Comparison of ENCODE assay signal across 8 mouse cellular contexts in the genomic region with DNA sequence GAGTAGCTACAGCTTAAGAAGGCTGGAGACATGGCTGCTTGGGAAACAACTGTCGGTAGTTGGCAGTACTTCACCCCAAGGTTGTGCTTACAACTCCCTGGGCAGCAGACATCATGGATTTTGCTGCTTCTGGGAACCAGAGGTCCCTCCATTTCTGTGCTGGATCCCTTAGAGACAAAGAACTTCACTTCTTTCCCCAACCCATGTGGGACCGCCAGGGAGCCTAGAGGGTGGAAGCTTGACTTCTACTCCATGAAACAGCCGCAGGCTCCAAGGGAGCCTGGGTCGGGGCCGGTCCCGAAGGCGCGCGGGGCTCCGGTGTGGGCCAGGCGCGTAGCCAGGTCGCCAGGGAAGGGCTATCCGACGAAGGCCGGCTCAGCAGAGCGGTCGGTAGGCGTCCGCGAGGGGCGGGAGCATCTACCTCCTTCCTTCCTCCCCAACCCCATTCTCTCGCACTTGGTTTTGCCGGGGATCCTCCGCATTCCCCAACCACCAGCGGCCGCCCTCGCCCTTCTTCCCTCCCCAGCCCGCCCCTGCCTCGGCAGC. TPM values are rescaled to one million over a fixed set of nuclear protein-coding genes. Genes with fewer than 3 reads are reported as not detected.
DNase-seq lines count a peak whose midpoint lies in the region.

No protein-coding gene starts in this region.

- H3K27ac ChIP-seq in forebrain, embryonic 10.5 days = peak overlapping the region; percentile 100

- peaks cover 24% of the 10 kb centered on the region for H3K36me3 ChIP-seq in forebrain, embryonic 10.5 days (replicated peaks)

- intact Hi-C loops in heart, postnatal 10 days (cut with DNase I) = no loop called here

- WGBS in forebrain, embryonic 10.5 days = 0% methylated on average over 30 of the region's 30 CpGs

- H3K27me3 ChIP-seq in forebrain, embryonic 10.5 days (ENCODE audit: poor library complexity, severe bottlenecking) = no peaks in the 10 kb centered on the region

- H3K4me3 ChIP-seq in forebrain, embryonic 10.5 days = peak overlapping the region; percentile 100

- peaks cover 60% of the 10 kb centered on the region for H3K4me1 ChIP-seq in forebrain, embryonic 10.5 days

- peak; percentile 71 for DNase-seq in ovary, postnatal 14 days (ENCODE audit: low spot score)
- DNase-seq in ovary, postnatal 10 days (ENCODE audit: low spot score) = no peak
- peak; percentile 89 for DNase-seq in brain, adult 2 months (ENCODE audit: low read depth, low spot score)
- DNase-seq in forebrain, embryonic 10.5 days (ENCODE audit: extremely low spot score, low spot score) = no peak
- peak; percentile 85 to 86 for DNase-seq in heart, postnatal 10 days
- peak; percentile 78 to 91 for DNase-seq in kidney, postnatal 25 days
- peak; percentile 80 for DNase-seq in lung, postnatal 14 days
- DNase-seq in right cerebral cortex, postnatal 25 days = peak; percentile 86

- no peaks in the 10 kb centered on the region for H3K9me3 ChIP-seq in forebrain, embryonic 10.5 days

RNA-seq across cellular contexts. Expression of a gene that starts 0.8 kb away (rescaled TPM):
- polyA plus RNA-seq in forebrain, embryonic 10.5 days (2016; fragmentation: Nextera tagmentation; extraction: Ambion mirVana) = 22.9 and 24.1 TPM in 2 replicates
- 10 to 100 TPM; 70.3 to 83.4 TPM for total RNA-seq in heart, postnatal 10 days (2021)

RNA-seq across cellular contexts. Expression of a gene that starts 10.2 kb away (rescaled TPM):
- 45.7 and 49.7 TPM in 2 replicates for polyA plus RNA-seq in forebrain, embryonic 10.5 days (2016; fragmentation: Nextera tagmentation; extraction: Ambion mirVana)
- 10 to 100 TPM; 29.0 to 29.7 TPM for total RNA-seq in heart, postnatal 10 days (2021)

RNA-seq across cellular contexts. Expression of a gene that starts 19.4 kb away (rescaled TPM):
- 1.5 TPM in 2 replicates for polyA plus RNA-seq in forebrain, embryonic 10.5 days (2016; fragmentation: Nextera tagmentation; extraction: Ambion mirVana)
- 10 to 100 TPM; 31.1 to 32.7 TPM for total RNA-seq in heart, postnatal 10 days (2021)

RNA-seq across cellular contexts. Expression of a gene that starts 42.0 kb away (rescaled TPM):
- polyA plus RNA-seq in forebrain, embryonic 10.5 days (2016; fragmentation: Nextera tagmentation; extraction: Ambion mirVana) = 1.00 and 1.2 TPM in 2 replicates
- total RNA-seq in heart, postnatal 10 days (2021) = under 1 TPM; 0.79 to 0.87 TPM

RNA-seq across cellular contexts. Expression of a gene that starts 54.1 kb away (rescaled TPM):
- 9.5 and 10.9 TPM in 2 replicates for polyA plus RNA-seq in forebrain, embryonic 10.5 days (2016; fragmentation: Nextera tagmentation; extraction: Ambion mirVana)
- 100 to 1,000 TPM; 172 to 190 TPM for total RNA-seq in heart, postnatal 10 days (2021)

Comparison
In these comparisons a context has a peak if more than half of its experiments do, and no peak if none do; other contexts are left out.
1. DNase-seq: peak in ovary, postnatal 14 days (single experiment), brain, adult 2 months (single experiment), heart, postnatal 10 days (2 of 2), kidney, postnatal 25 days (2 of 2), lung, postnatal 14 days (single experiment) and right cerebral cortex, postnatal 25 days (single experiment); none in ovary, postnatal 10 days (single experiment) and forebrain, embryonic 10.5 days (single experiment).